Mouse (Mus musculus) spleen, adult 2 months (tissue): ENCODE measurements around the gene Alkbh2.

Source experiments
- CTCF ChIP-seq: fragments of 200-500 bp; IDR thresholded peaks from 2 replicates; pipeline ENCODE4 v1.5.1; 2011; ENCODE audit warnings: mild to moderate bottlenecking, inconsistent platforms; ENCODE audit not compliant: insufficient read depth, insufficient read length, insufficient replicate concordance; ENCODE audit errors: extremely low read depth
- POLR2A ChIP-seq: fragments of 200-500 bp; IDR thresholded peaks from 2 replicates; pipeline ENCODE4 v1.6.1; 2011; ENCODE audit warnings: low read depth, low read length, inconsistent platforms

DNA sequence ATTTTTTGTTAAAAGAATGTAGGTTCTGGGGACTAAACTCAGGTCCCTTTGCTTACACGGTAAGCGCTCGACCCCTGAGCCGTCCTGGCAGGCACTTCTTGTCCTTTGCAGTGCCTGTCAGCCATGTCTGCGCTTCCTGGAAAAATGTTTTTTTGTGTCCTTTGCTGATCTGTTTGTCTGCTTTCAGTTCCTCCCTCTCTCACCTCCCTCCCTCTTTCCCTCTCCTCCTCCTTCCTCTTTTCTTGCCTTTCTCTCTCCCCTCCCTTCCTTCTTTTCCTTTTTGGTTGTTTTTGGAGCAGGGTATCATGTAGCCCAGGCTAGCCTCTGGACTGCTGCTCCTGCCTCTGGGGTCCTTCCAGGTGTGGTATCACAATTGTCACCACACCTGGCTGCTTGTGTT, 13.0 kb downstream of the Alkbh2 start:
- TF ChIP-seq CTCF (no peak), POLR2A (no peak)
